Mouse (Mus musculus) heart, postnatal 0 days (tissue): ENCODE data around the gene Jaml.

Source experiments
- CTCF ChIP-seq: IDR thresholded peaks from 2 replicates; pipeline ENCODE4 v1.5.1; 2016; ENCODE audit warnings: antibody characterized with exemption, control low read depth, low read depth
- EP300 ChIP-seq: IDR thresholded peaks from 2 replicates; pipeline ENCODE4 v1.6.1; 2016; ENCODE audit warnings: antibody characterized with exemption, low read depth

DNA sequence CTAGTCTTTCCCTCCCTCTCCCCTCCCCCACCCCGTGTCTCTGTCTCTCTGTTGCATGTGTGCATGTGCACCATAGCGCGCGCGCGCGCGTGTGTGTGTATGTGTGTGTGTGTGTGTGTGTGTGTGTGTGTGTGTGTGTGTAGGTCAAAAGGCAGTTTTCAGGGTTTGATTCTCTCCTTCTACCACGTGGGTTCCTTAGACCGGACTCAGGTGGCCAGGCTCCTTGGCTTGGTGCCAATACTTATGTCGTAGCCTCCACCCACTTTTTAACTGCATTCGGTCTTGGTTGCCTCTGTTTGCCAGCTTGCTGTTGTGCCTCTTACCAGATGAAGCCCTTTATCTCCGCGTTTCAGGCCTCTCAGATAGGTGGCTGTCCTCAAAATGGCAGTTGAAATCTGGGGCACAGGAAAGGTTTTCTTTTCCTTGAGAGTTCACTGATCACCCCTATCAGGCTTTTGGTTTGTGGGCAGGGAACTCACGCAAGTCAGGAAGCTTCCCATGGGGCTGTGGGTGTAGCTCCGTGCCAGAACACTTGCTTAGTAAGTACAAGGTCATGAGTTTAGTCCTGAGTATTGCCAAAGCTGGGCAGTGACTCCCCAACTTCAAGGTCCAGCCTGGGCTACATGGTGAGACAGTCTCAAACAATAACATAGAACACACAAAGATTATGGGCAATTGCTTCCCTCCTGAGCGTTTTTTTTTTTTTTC, 37.7 kb upstream of the Jaml start:
- TF ChIP-seq EP300 = no peak
- no peak for TF ChIP-seq CTCF
